Mouse (Mus musculus) right cerebral cortex, postnatal 10 days (tissue): ENCODE data around the gene Pigu.

ENCODE experiments used
- DNase-seq, 2 experiments: peaks; one replicate each; pipeline ENCODE4 v3.0.0; 2021; ENCODE audit warnings: low spot score in 2 of 2

Pigu gene

GRCm38 (mm10) chr2:155356971-155357591 lies at the start of gene Pigu:
Pigu (minus strand) TSS chr2:155357430.
- peak; percentile 97 for DNase-seq

DNA sequence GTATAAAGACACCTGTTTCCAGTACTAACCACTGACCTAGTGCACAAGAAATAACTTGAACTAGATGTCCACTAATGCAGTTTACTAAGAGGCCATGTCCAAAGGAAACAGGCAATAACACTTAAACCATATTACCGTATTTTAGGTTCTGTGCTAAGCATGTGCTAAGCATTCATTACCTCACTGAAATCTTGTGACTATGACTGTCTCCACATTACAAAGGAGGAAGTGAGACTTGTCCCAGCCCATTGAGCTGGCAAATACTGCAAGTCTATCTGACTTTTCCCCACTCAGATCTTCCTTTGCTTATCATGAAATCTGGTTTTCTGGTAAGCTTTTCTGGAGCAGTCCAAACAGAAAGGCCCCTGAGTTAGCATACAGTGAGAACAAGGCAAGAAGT lies 47.4 kb upstream of the Pigu start:
- no peak for DNase-seq

GRCm38 (mm10) chr2:155401926-155402325 lies 44.7 kb upstream of the Pigu start:
- DNase-seq, result no peak

DNA sequence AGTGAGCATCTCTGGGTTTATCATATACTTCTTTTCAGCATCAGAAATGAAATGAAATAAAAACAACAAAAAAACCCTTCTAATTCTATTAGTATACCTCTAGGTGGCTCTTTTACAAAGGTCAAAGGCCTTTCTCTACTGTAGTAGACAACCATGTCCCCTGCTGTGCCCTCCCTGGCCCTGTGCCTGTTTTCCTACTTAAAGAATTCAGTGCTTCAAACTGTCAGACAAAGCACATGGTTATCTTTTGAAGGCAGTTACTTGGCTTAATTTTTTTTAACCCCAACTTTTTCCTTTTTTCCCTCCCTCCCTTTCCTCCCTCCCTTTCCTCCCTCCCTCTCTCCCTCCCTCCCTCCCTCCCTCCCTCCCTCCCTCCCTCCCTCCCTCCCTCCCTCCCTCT lies 43.0 kb upstream of the Pigu start:
- DNase-seq, result no peak

DNA sequence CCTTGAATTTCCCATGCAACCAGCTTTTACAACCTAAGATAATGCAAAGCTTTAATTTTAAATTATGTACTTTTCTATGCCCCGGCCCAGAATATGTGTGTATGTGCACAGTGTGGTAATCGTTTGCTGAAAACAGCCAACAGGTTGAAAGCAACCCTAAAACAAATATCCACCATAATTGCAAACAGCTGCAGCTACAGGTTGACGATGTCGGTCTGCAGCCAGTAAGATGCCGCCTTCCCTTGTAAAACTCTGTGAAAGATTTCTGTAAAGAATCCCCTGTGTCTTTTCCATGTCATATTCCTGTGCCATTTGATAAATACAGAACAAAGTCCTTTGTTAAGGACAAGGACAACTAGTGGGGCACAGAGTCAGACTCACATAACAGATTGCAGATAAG lies 37.4 kb upstream of the Pigu start:
- DNase-seq, result no peak

- no peak for DNase-seq
Measured at GRCm38 (mm10) chr2:155388573-155388972, 31.3 kb upstream of the Pigu start.

GRCm38 (mm10) chr2:155387052-155387451 lies 29.8 kb upstream of the Pigu start:
- peak in 1 of 2 experiments; percentile 24 for DNase-seq

DNA sequence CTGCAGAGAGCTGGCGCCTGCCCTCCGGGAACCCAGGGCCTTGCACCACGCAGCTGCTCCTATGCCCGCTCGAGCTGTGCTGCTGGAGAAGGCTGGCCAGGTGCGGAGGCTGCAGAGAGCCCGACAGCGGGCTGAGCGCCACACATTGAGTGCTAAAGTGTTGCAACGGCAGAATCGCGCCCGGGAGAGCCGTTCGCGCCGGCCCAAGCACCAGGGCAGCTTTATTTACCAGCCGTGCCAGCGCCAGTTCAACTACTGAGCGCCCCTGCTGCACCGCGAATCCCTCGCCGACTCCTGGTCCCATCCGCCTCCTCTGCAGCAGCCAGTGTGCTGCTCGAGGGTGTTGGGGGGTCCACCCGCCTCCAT lies 29.3 kb upstream of the Pigu start:
- peak; percentile 47 to 53 for DNase-seq

GRCm38 (mm10) chr2:155385731-155386533 lies 28.7 kb upstream of the Pigu start:
- peak in 1 of 2 experiments; percentile 32 for DNase-seq

DNA sequence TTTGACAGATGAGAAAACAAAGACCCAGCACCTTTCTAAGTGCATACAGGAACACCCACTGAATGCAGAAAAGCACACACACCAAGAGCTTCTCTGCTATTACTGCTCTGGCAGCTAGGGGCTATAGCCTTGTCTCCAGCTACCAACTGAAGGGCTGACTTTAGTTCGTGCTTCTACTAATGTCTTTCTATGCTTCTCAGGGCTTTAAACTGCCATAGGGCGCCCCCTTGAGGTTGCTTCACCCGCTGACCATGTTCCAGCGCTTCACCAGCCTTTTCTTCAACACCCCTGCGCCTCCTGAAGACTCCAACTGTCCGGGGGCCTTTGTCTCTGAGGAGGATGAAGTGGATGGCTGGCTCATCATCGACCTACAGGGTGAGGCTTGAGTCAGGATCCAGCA lies 27.9 kb upstream of the Pigu start:
- DNase-seq, result peak; percentile 83 to 85

DNA sequence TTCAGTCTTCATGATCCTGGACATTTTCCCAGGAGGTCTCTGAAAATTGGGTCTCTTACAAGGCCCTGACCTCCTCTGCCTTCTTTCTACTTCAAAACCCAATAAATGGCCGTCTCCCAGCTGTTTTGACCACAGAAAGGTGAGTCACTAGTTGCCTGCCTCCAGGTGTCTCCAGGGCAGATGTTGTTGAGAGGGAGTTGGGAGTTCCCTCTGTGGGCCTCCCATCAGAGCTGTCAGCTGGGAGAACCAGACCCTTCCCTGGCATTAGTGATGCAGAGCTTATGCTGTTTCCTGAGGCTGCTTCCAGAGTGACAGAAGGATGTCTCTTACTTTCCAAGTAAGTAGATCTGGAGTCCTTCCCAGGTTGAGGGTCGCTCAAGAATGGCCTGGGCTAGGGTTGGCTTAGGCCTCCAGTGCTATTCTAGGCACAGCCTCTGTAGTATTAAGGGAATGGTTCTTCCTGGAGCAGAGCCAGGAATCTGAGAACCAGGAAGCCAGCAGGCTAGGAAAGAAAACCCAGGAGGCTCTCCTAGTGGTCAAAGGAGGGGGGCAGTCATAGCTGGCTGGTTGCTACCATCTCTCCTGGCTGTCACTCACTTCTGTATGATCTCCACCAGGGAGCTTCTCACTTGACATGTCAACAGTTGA lies 25.7 kb upstream of the Pigu start:
- peak; percentile 48 to 65 for DNase-seq

DNA sequence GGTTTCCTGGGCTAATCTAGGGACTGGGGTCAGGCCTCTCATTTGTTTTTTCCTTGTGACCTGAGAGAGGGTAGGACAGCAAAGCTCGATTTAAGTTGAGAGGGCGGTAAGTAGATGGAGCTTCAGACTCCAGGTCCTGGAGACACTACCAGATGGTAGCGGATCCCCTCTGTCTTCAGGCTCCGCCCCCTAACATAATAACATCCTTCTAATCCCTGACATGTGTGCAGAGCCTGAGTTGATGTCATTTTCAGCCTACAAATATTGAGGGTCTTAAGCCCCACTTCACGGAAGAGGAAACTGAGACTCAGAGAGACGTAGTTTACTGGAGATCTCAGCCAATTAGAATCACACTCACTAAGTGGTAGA lies 25.1 kb upstream of the Pigu start:
- no peak for DNase-seq

- peak; percentile 98 for DNase-seq
Measured at GRCm38 (mm10) chr2:155381643-155382331, 24.6 kb upstream of the Pigu start.

DNA sequence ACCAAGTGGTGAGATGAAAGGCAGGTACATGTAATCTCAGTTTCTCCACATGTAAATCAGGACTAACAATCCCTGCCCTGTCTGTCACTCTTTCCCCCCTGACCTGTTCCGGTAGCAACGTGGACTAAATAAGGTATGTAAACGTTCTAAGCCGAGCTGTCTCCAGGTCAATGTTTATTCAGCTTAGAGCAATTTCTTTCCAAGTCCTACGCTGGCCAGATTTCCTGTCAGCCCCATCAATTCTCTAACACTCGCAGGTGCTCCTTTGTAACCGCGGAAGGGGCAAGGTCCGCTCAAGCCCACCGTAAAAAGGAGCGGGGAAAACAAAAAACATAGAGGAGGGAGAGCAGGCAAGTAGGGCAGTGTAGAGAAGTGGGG lies 23.8 kb upstream of the Pigu start:
- DNase-seq, result peak in 1 of 2 experiments; percentile 27

GRCm38 (mm10) chr2:155380261-155381059 lies 23.2 kb upstream of the Pigu start, which contains the start of gene Trp53inp2:
Trp53inp2 (plus strand) TSS chr2:155381059.
- peak in 1 of 2 experiments; percentile 25 for DNase-seq

- DNase-seq, result no peak
Measured at GRCm38 (mm10) chr2:155376191-155376590, 19.0 kb upstream of the Pigu start.

DNA sequence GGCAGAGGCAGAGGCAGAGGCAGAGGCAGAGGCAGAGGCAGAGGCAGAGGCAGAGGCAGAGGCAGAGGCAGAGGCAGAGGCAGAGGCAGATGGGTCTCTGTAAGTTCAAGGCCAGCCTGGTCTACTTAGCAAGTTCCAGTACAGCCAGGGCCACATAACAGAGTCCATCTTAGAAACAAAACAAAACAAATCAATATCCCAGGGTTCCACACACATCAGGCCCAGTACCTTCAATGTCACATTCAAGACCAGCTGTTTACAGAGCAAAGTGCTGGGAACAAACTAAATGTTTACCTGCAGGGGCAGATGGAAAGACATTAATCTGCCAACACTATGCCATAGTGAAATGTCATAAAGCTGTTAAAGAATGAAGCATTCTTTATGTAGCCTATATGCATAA lies 17.3 kb upstream of the Pigu start:
- no peak for DNase-seq

DNA sequence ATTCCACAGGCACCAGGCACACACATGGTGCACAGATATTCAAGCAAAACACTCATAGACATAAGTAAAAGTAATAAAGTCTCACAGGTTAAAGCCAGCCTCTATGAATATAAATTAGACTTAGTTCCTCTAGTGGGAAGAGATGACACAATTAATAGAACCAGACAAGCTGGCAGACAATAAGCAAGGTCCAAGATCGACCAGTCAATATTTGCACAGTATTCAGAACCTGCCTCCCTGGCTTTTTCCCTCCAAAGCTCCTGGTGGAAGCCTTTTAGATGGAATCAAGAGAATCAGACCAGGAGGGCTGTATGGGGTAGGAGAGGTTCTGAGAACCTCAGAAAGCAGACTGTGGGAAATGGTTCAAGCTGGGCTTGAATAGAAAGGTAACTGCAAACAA lies 16.7 kb upstream of the Pigu start:
- DNase-seq, result no peak

DNA sequence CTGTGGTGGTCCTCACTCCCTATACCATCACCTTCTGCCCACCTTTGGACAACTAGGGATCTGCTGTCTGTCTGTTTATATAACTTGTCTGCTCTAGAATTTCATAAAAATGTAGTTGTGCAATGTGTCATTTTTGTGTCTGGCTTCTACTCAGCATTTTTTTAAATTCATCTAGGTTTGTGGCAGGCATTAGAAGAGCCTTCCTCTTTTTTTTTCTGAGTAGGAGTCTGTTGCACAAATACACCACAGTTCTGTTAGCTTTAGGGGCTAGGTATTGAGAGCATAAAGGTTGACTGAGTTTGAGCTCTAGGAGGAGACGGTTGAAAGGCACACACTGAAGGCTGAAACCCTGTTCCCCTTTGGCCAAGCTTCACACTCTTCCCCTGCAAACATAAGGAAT lies 16.1 kb upstream of the Pigu start:
- no peak for DNase-seq

GRCm38 (mm10) chr2:155372451-155372850 lies 15.2 kb upstream of the Pigu start:
- no peak for DNase-seq

DNA sequence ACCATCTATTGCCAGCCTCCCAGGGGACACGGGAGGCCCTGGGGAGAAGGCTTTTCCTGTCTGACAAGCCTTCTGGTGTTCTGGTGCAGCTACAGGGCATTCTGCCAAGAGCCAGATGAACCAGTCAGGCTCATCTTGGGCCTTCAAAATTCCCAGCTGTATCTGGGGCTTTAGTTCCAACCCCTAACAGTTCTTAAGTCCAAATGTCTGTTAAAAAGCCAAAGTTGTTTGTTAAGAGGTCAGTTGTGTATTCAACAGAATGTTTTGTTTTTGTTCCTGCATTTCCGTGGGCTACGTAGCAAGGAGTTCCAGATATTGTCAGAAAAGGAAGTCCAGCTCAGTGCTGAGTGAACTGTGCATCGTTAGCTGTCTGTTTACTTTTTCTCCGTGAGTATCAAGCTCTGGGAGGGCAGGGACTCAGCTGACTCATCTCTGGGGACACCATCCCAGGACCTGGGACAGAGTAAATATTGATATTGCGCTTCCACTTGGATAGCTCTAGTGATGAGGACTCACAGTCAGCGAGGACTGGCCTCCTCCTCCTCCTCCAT lies 12.2 kb upstream of the Pigu start:
- peak in 1 of 2 experiments; percentile 29 for DNase-seq
